Mouse (Mus musculus): ENCODE measurements around the gene Zdhhc7. TPM values are rescaled to one million over a fixed set of nuclear protein-coding genes. Genes with fewer than 3 reads are reported as not detected.

Zdhhc7 gene
- polyA plus RNA-seq (2015; fragmentation: Nextera tagmentation; extraction: Ambion mirVana): 20.8 and 23.7 TPM in 2 replicates

GRCm38 (mm10) chr8:120101068-120101972 is at the start of gene Zdhhc7:
Gene Zdhhc7, minus strand, starts transcription at chr8:120101482.

GRCm38 (mm10) chr8:120113758-120114255 is 12.5 kb upstream of the Zdhhc7 start, which contains the start of gene 6430548M08Rik:
Gene 6430548M08Rik, plus strand, starts transcription at chr8:120114152.

Other genes with a start within 250 kb of the Zdhhc7 start
- 7.4 and 8.5 TPM in 2 replicates for gene Klhl36, start 239.2 kb downstream of the Zdhhc7 start, polyA plus RNA-seq (2015; fragmentation: Nextera tagmentation; extraction: Ambion mirVana)
- 48.6 and 53.2 TPM in 2 replicates for gene Usp10, start 191.1 kb downstream of the Zdhhc7 start, polyA plus RNA-seq (2015; fragmentation: Nextera tagmentation; extraction: Ambion mirVana)
- not detected in 2 replicates for gene Gm20388, start 190.6 kb downstream of the Zdhhc7 start, polyA plus RNA-seq (2015; fragmentation: Nextera tagmentation; extraction: Ambion mirVana)
- 12.0 and 12.5 TPM in 2 replicates for gene Crispld2, start 109.0 kb downstream of the Zdhhc7 start, polyA plus RNA-seq (2015; fragmentation: Nextera tagmentation; extraction: Ambion mirVana)
- gene 6430548M08Rik, start 12.7 kb upstream of the Zdhhc7 start, polyA plus RNA-seq (2015; fragmentation: Nextera tagmentation; extraction: Ambion mirVana): 18.0 and 22.1 TPM in 2 replicates
- gene Fam92b, start 76.0 kb upstream of the Zdhhc7 start, polyA plus RNA-seq (2015; fragmentation: Nextera tagmentation; extraction: Ambion mirVana): not detected in 2 replicates
- gene Gse1, start 127.0 kb upstream of the Zdhhc7 start, polyA plus RNA-seq (2015; fragmentation: Nextera tagmentation; extraction: Ambion mirVana): 16.5 and 19.2 TPM in 2 replicates